Mouse (Mus musculus) cerebellum, adult 11-12 months (tissue): Measurements from ENCODE around the gene Hapln4.
"Not testable (repeated sequence)": the region's sequence is repeated elsewhere in the genome, so short reads cannot be mapped to it uniquely, and the experiment has no call there.

Source experiments
- DNase-seq: peaks from one replicate; pipeline ENCODE4 v3.0.0; 2022

Gene Hapln4

GRCm38 (mm10) chr8:70083285-70083684 lies at the start of gene Hapln4:
TSS of gene Hapln4 (plus strand) at chr8:70083457.
- peak; percentile 92 for DNase-seq

- no peak for DNase-seq
These were observed 45.3 kb upstream of the Hapln4 start for GRCm38 (mm10) chr8:70037994-70038393.

GRCm38 (mm10) chr8:70041885-70042546 lies 41.2 kb upstream of the Hapln4 start:
- no peak for DNase-seq

GRCm38 (mm10) chr8:70042583-70043455 lies 40.4 kb upstream of the Hapln4 start, which contains the start of the genes Mau2 and Sugp1:
TSS of gene Mau2 (minus strand) at chr8:70042734.
TSS of gene Sugp1 (plus strand) at chr8:70042813.
- DNase-seq = peak; percentile 96

- peak; percentile 31 for DNase-seq
These were observed 39.3 kb upstream of the Hapln4 start for GRCm38 (mm10) chr8:70043996-70044395.

- no peak for DNase-seq
These were observed 33.6 kb upstream of the Hapln4 start for GRCm38 (mm10) chr8:70049662-70050061.

GRCm38 (mm10) chr8:70050434-70050833 lies 32.8 kb upstream of the Hapln4 start:
- not testable (repeated sequence) for DNase-seq

- no peak for DNase-seq
These were observed 25.5 kb upstream of the Hapln4 start for GRCm38 (mm10) chr8:70057721-70058120.

- no peak for DNase-seq
These were observed 11.3 kb upstream of the Hapln4 start for GRCm38 (mm10) chr8:70071836-70072440.

- no peak for DNase-seq
These were observed 10.7 kb upstream of the Hapln4 start, which contains the start of gene Tm6sf2 for GRCm38 (mm10) chr8:70072441-70073069. TSS of gene Tm6sf2 (plus strand) at chr8:70072924.

GRCm38 (mm10) chr8:70073120-70073519 lies 10.1 kb upstream of the Hapln4 start:
- DNase-seq = no peak

- DNase-seq = no peak
These were observed 9.6 kb upstream of the Hapln4 start for GRCm38 (mm10) chr8:70073682-70074081.

GRCm38 (mm10) chr8:70081976-70082375 lies 1.3 kb upstream of the Hapln4 start:
- DNase-seq = peak; percentile 52

- peak; percentile 64 for DNase-seq
These were observed 1.2 kb downstream of the Hapln4 start for GRCm38 (mm10) chr8:70084191-70085065.

GRCm38 (mm10) chr8:70086151-70086550 lies 2.9 kb downstream of the Hapln4 start:
- no peak for DNase-seq

- no peak for DNase-seq
These were observed 4.0 kb downstream of the Hapln4 start for GRCm38 (mm10) chr8:70087237-70087636.

GRCm38 (mm10) chr8:70087836-70088650 lies 4.8 kb downstream of the Hapln4 start:
- peak; percentile 42 for DNase-seq

- DNase-seq = no peak
These were observed 6.2 kb downstream of the Hapln4 start for GRCm38 (mm10) chr8:70089296-70089960.

GRCm38 (mm10) chr8:70092786-70093185 lies 9.5 kb downstream of the Hapln4 start:
- no peak for DNase-seq

GRCm38 (mm10) chr8:70099276-70099675 lies 16.0 kb downstream of the Hapln4 start:
- DNase-seq = no peak
